Mouse (Mus musculus) neutrophil, adult 5-6 weeks (primary cell): ENCODE measurements around the gene Ehd4. TPM values are rescaled to one million over a fixed set of nuclear protein-coding genes. Genes with fewer than 3 reads are reported as not detected.

Source experiments
- ATAC-seq: fragments of 151-379, 151-347 bp; 2 replicates; pipeline ENCODE4 v1.8.0; 2017; ENCODE audit warnings: mild to moderate bottlenecking, moderate TSS enrichment; ENCODE audit not compliant: insufficient number of reproducible peaks, poor library complexity, low FRiP score, severe bottlenecking; ENCODE audit errors: extremely low read depth
- total RNA-seq: library from RNA; stranded (forward); fragments of 200-1000 nt; gene quantifications from 2 replicates; pipeline ENCODE4 v1.2.3, GENCODE M21; 2017

The Ehd4 gene
- total RNA-seq, 1 experiment from 2014 or later = 46.1 TPM

- peak; percentile 62; the same call in 1 of the 2 replicates for ATAC-seq
Measured at GRCm38 (mm10) chr2:120093671-120094430, 60.6 kb downstream of the Ehd4 start.

- ATAC-seq = no peak
Measured at GRCm38 (mm10) chr2:120090979-120091378, 63.4 kb downstream of the Ehd4 start.

GRCm38 (mm10) chr2:120087897-120088296 lies 66.5 kb downstream of the Ehd4 start:
- ATAC-seq = no peak

- no peak for ATAC-seq
Measured at GRCm38 (mm10) chr2:120087391-120087790, 67.0 kb downstream of the Ehd4 start.

- ATAC-seq = no peak
Measured at GRCm38 (mm10) chr2:120086038-120086437, 68.4 kb downstream of the Ehd4 start.

GRCm38 (mm10) chr2:120084593-120085361 lies 69.6 kb downstream of the Ehd4 start:
- 0 out of 2 replicates have a peak, but pooled peaks have one; percentile 21 for ATAC-seq

- no peak for ATAC-seq
Measured at GRCm38 (mm10) chr2:120082416-120082815, 72.0 kb downstream of the Ehd4 start.

GRCm38 (mm10) chr2:120076076-120076705 lies 78.2 kb downstream of the Ehd4 start:
- no peak for ATAC-seq

- ATAC-seq = no peak
Measured at GRCm38 (mm10) chr2:120074096-120074495, 80.3 kb downstream of the Ehd4 start.

GRCm38 (mm10) chr2:120069466-120069990 lies 84.9 kb downstream of the Ehd4 start:
- ATAC-seq = no peak

- no peak for ATAC-seq
Measured at GRCm38 (mm10) chr2:120068555-120069465, 85.6 kb downstream of the Ehd4 start.

GRCm38 (mm10) chr2:120066224-120066623 lies 88.2 kb downstream of the Ehd4 start:
- no peak for ATAC-seq

- ATAC-seq = no peak
Measured at GRCm38 (mm10) chr2:120065243-120065642, 89.2 kb downstream of the Ehd4 start.

- no peak for ATAC-seq
Measured at GRCm38 (mm10) chr2:120064639-120065038, 89.8 kb downstream of the Ehd4 start.

- no peak for ATAC-seq
Measured at GRCm38 (mm10) chr2:120062248-120062647, 92.2 kb downstream of the Ehd4 start.

- no peak for ATAC-seq
Measured at GRCm38 (mm10) chr2:120060651-120061050, 93.8 kb downstream of the Ehd4 start.

- no peak for ATAC-seq
Measured at GRCm38 (mm10) chr2:120060190-120060589, 94.2 kb downstream of the Ehd4 start.

- ATAC-seq = no peak; the same call in 1 of the 2 replicates
Measured at GRCm38 (mm10) chr2:120059466-120059865, 94.9 kb downstream of the Ehd4 start.
